Mouse (Mus musculus): ENCODE measurements around the gene Zmynd19.

Zmynd19 gene

GRCm38 (mm10) chr2:24949421-24950188 is at the start of gene Zmynd19:
Gene Zmynd19 (plus strand): TSS chr2:24949792.
- DNase-seq, result peak; percentile 98

GRCm38 (mm10) chr2:24901055-24901454 is 48.5 kb upstream of the Zmynd19 start:
- no peak for DNase-seq

GRCm38 (mm10) chr2:24902999-24903398 is 46.6 kb upstream of the Zmynd19 start:
- no peak for DNase-seq

GRCm38 (mm10) chr2:24904823-24905652 is 44.6 kb upstream of the Zmynd19 start:
- no peak for DNase-seq

- no peak for DNase-seq
Measured at GRCm38 (mm10) chr2:24905653-24906155, 43.9 kb upstream of the Zmynd19 start.

GRCm38 (mm10) chr2:24910481-24910880 is 39.1 kb upstream of the Zmynd19 start:
- no peak for DNase-seq

GRCm38 (mm10) chr2:24912189-24912588 is 37.4 kb upstream of the Zmynd19 start:
- no peak for DNase-seq

- DNase-seq, result no peak
Measured at GRCm38 (mm10) chr2:24912589-24912988, 37.0 kb upstream of the Zmynd19 start.

- DNase-seq, result no peak
Measured at GRCm38 (mm10) chr2:24914762-24915161, 34.8 kb upstream of the Zmynd19 start.

GRCm38 (mm10) chr2:24918930-24919838 is 30.4 kb upstream of the Zmynd19 start, which contains the start of gene Ehmt1:
Gene Ehmt1 (minus strand): TSS chr2:24919614.
- DNase-seq, result peak; percentile 95

GRCm38 (mm10) chr2:24919839-24920175 is 29.8 kb upstream of the Zmynd19 start:
- DNase-seq, result no peak

GRCm38 (mm10) chr2:24923561-24923960 is 26.0 kb upstream of the Zmynd19 start:
- DNase-seq, result peak; percentile 34

GRCm38 (mm10) chr2:24925284-24925683 is 24.3 kb upstream of the Zmynd19 start:
- DNase-seq, result peak; percentile 37

GRCm38 (mm10) chr2:24926345-24926964 is 23.1 kb upstream of the Zmynd19 start:
- DNase-seq, result no peak

GRCm38 (mm10) chr2:24926965-24927358 is 22.6 kb upstream of the Zmynd19 start:
- DNase-seq, result peak; percentile 20

GRCm38 (mm10) chr2:24927810-24928479 is 21.6 kb upstream of the Zmynd19 start:
- DNase-seq, result peak; percentile 79

GRCm38 (mm10) chr2:24929119-24929518 is 20.5 kb upstream of the Zmynd19 start:
- peak; percentile 72 for DNase-seq

- no peak for DNase-seq
Measured at GRCm38 (mm10) chr2:24929593-24929992, 20.0 kb upstream of the Zmynd19 start.

GRCm38 (mm10) chr2:24934441-24934963 is 15.1 kb upstream of the Zmynd19 start:
- DNase-seq, result no peak

- peak; percentile 97 for DNase-seq
Measured at GRCm38 (mm10) chr2:24935057-24935796, 14.4 kb upstream of the Zmynd19 start, which contains the start of gene Arrdc1. Gene Arrdc1 (minus strand): TSS chr2:24935252.

GRCm38 (mm10) chr2:24942092-24942491 is 7.5 kb upstream of the Zmynd19 start:
- DNase-seq, result no peak
